Mouse (Mus musculus) kidney, adult 8-10 months (tissue): ENCODE measurements around the gene Skil.

ENCODE experiments used
- DNase-seq, 2 experiments: peaks; one replicate each; pipeline ENCODE4 v3.0.0; 2022

The Skil gene

GRCm38 (mm10) chr3:31094531-31095178 is at the start of gene Skil:
Gene Skil, plus strand, starts transcription at chr3:31095058.
- peak; percentile 95 for DNase-seq

DNA sequence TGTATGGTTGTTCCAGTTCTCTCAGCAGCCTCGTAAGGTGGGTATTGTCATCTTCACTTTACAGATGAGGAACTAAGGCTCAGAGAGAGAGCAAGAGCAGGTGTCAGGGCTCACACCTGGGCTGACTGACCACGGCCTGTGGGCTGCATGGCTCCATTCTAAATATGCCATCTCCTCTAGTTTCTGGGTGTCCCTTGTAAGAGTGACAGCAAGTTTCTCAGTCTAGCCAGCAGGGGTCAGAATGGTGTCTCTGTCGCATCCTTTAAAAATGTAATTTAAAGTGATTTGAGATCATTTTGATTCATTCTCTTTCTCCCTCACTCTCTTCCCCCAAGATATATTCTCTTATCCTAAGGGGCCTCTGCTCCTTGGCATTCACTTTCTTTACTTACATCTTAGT is 47.6 kb upstream of the Skil start:
- no peak for DNase-seq

- DNase-seq = no peak
These were observed 45.8 kb upstream of the Skil start for GRCm38 (mm10) chr3:31049087-31049486.

GRCm38 (mm10) chr3:31050375-31050774 is 44.5 kb upstream of the Skil start:
- no peak for DNase-seq

DNA sequence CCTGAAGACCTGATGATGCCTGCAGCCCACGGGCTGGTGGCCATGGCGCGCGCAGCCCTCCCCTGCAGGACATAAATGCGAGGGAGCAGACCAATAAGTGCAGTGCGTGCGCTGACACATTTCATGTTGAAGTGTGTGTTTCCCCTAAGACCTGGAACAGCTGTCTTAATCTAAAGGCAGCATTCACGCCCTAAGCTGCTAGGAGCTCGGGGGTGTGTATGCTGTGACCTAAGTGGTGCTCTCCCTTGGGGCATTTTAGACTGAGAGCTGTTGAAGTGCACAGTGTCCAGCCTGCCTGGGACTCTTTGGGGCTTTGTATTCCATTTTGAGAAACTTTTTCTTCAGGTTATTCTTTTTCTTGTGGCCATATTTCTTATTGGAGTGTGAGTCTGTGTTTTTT is 43.1 kb upstream of the Skil start:
- DNase-seq = no peak

DNA sequence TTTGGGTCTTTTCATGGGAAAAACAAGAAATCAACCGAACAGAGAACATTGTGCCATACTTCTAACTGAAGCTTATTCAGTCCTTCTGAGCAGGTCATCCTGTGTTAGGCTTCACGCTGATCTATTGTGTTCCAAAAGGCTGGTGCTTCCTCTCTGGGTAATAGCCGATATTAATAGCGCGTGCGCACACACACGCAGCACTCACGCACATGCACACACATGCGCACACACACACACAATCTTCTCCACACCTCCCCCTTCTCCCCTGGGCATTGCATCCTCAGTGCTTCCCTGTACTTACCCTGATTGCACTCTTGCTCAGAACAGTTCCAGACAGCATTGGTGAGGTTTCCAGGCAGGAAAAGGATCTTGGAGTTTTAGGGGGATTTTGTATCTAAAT is 41.7 kb upstream of the Skil start:
- DNase-seq = no peak

DNA sequence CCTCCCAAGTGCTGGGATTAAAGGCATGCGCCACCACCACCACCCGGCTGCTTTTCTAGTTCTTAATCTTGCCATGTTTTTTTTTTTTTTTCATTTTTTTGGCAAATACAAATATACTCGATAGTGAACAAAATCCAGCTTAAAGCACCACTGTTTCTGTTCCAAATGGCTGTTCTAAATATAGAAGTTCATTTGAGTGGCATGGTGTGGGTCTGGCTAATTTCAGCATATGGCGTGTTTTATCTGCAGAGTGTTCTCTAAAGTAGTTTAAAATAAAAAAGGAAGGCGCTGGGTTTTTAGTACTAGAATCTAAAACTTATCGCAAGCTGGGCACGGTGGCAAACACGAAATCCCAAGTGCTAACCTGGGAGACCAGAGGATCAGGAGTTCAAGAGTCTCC is 40.0 kb upstream of the Skil start:
- DNase-seq = no peak

GRCm38 (mm10) chr3:31056047-31056650 is 38.7 kb upstream of the Skil start:
- peak; percentile 30 to 44 for DNase-seq

DNA sequence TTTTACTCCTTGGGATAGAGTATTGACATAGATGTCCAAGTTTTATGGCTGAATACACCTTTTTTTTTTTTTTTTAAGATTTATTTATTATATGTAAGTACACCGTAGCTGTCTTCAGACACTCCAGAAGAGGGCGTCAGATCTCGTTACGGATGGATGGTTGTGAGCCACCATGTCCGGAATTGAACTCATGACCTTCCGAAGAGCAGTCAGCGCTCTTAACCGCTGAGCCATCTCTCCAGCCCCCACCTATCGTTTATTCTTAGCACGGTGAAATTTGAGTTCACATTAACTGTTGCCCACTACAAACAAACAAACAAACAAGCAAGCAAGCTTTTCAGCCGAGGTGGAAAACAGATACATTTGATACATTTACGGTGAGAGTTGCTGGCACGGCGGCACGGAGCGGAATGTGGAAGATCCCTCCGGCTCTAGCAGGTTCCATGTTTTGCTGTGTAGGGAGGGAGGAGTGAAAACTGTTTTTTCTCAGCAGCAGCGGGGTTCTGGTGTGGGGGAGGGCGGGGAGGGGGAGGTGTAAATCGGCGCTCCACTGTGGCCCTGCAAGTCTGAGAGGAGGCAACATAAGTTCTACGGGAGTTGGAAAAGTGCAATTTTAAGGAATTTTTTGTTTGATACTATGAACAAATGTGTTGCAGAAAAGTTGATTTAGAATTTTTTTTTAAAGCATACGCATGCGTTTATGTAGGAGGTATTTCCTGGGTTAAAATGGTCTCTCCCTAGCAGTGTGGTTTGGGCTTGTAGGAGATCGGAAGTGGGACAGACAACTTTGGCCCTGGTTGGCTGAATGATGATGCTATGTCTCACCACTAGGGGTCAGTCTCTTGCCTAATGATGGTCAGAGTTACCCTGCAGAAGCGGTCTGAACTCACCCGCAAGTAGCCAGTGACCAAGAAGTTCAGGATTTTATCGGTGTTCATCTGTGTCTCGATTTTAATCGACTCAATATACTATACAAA is 37.9 kb upstream of the Skil start:
- DNase-seq = peak; percentile 83 to 91

DNA sequence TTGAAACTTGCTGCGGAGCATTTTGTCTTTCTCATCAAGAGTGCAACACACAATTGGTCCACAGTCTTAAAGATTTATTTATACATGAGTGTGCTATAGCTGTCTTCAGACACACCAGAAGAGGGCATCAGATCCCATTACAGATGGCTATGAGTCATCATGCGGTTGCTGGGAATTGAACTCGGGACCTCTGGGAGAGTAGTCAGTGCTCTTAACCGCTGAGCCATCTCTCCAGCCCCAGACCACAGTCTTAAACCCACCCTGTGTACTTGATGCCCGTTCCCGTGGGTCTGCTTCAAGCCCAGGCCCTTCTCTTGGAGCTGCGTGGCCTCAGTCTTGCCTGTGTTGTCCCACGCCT is 34.1 kb upstream of the Skil start:
- DNase-seq = no peak

DNA sequence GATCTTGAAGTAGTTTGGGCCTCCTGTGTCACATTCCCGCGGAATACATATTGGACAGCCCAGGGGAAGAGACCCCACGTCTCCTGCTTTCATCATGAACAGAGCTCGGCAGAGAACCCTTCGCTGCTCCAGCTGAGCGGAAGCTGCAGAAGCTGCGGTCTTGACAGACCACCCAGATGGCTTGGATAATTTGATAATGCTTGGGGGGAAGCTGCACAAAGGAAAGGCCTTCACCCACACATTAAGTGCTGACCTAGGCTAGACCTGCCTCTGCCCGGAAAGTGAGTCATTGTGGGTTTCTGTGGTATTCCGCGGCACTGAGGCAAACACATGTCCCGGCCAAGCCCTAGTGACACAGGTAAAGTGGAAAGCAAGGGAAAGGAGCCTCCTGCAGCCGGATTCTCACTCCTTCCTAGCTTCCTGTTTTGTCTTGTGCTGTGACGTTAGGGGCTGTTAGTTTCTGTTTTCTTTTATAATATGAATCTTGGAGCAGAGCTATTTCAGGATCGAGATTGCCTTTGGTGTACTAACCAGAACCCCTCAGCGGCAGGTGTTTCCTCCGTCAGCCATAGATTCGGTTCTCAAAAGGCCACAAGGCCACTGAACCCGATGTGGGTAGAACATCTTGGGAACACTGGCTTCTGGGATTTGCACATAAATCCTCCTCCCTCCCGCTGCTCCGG is 33.6 kb upstream of the Skil start:
- DNase-seq = no peak

DNA sequence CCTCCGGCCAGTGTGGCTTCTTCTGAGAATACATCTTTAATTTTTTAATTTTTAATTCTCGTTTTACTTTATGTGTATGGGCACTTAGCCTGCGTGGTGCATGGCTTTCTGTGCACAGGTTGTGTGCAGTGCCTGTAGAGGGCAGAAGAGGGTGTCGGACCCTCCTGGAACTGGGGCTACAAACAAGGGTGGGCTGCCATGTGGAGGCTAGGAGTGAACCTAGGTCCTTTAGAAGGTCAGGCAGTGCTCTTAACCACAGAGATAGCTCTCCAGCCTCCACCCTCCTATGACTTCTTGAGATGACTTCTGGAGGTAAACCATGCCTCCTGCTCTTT is 33.1 kb upstream of the Skil start:
- DNase-seq = no peak

- no peak for DNase-seq
These were observed 32.5 kb upstream of the Skil start for GRCm38 (mm10) chr3:31062325-31062724.

DNA sequence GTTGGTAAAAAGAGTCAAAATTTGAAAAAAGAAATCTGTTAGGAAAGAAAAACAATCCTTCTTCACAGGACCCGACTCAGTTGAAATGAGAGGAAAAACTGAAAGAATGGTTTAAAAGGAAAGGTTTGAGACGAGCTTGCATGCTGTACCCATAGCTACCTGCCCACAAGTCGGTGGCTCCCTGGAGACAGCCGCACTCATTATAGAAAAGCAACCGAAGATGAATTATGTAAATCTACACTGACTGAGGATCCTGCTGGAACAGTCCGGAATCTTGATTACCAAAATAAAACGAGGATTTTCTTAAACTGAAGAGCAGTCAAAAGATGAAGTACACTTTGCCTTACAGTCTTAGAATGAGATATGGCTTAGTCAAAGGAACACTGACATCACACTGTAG is 26.4 kb upstream of the Skil start:
- DNase-seq = no peak

DNA sequence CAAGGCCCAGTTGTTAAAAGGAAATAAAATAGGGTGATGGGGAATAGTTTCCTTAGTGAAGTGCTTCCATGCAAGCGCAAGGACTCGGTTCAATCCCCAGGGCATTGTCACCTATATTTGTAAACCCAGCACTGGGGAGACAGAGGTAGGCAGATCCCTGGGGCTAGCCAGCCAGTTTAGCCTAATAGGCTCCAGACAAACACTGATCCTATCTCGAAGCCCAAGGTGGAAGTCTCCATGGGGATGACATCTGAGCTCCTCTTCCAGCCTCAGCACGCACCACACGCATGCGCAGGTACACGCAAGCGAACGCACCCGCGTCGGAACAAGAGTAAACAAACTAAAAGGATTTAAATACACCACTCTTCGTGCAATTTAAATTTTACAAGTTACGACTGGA is 23.1 kb upstream of the Skil start:
- no peak for DNase-seq

DNA sequence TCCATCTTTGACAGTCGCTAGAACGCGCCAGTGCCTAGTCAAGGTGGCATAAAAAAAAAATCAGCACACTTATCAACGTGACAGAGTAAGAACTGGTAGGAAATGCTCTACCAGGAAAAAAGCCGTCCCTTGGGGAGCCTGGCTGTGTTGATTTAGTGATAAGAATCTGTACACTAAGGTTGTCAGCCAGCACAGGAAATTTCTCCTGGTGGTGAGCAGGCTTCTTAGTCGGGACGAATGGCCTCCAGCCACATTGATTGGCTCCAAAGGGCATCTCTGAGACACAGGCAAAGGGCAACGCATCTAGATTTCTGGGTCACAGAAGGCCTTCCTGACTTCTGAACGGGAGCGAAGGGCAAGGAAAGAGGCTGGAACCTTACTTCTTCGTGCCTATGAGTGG is 19.1 kb upstream of the Skil start:
- DNase-seq = peak; percentile 72 to 73

DNA sequence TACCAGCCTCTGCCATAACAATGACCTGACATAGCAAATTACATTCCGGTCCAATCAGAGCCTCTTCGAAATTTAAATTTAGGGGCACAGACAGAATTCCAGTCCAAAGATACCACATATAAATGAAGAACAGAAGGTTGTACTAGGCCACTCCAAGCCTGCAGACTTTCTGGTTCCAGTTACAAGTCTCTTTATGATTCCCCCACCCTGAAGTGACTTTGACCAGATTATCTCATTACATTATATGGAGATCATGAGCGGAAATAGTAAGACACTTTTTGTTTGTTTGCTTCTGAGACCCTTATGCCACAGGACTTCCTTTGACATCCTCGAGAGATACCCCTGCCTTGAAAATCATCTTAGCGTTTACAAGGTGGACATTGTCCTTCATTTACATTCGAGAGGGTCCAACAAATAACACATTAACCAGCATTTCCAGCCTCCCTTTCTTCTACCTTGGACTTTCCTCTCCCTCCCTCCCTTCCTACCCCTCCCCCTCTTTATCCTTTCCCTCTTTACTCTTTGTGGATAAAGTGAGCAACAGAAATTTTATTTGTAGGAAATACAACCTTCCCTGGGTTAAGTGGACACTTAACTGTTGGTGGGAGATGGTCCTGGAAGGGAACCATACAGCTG is 17.7 kb upstream of the Skil start:
- peak; percentile 9 to 65 for DNase-seq

- DNase-seq = peak in 1 of 2 experiments; percentile 10
These were observed 15.4 kb upstream of the Skil start for GRCm38 (mm10) chr3:31079450-31079849.

- peak; percentile 46 for DNase-seq
These were observed 13.9 kb upstream of the Skil start for GRCm38 (mm10) chr3:31080791-31081502.

GRCm38 (mm10) chr3:31082838-31083506 is 11.9 kb upstream of the Skil start:
- no peak for DNase-seq

DNA sequence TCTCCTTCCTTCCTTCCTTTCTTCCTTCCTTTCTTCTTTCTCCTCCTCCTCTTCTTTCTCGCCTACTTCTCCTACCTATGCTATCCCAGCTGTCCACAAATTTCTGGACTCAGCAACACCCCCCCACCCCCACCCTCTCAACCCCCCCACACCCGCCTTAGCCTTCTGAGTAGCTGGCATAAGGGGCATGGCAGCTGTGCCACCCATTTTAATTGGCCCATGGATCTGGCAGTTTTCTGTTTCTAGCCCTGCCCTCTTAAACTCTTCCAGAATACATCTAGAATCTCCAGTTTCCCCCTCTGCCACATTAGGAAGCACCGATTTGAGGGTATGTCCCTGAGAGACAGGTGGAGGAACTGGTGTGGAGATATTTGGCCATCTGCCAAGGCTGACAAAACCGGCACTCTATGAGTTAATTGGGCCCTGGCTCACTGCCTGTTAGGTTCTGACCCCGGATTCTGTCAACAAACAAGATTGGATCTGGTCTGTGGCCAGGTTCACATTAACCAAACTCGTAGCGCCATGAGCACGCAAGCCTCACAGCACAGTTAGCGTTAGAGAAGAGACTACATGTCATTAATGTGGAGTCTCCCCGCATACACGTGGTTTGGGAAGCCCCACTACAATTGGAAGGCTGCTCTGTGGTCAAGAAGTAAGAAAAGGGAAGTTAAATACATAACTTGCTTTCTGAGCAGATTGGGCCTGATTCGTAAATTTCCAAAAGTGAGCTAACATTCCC is 11.2 kb upstream of the Skil start:
- peak; percentile 70 to 75 for DNase-seq
